Mouse (Mus musculus): Measurements from ENCODE around the gene Map10. TPM values are rescaled to one million over a fixed set of nuclear protein-coding genes. Genes with fewer than 3 reads are reported as not detected.

Map10 gene
- polyA plus RNA-seq (2014; fragmentation: Nextera tagmentation; extraction: Ambion mirVana) = 5.4 and 5.6 TPM in 2 replicates

DNA sequence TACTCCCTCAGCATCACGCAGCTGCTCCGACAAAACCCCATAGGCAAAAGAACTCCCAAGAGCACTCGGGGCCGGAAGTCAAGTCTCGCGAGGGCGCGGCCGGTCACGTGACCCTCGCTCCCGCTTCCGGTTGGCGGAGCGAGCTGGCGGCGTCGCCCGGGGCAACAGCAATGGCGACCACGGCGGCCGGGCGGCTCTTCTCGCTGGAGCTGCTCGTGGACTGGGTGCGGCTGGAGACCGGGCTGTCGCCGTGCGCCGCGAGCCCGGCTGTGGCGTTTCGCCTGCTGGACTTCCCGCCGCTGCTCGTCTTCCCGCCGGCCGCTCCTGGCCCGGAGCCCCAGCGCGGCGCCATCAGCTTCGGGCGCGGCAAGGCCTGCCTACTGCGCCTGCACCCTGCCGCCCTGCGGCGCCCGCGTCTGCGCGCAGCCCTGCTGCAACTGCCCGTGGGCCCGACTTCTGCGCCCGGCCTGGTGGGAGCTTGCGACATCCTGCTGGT is at the start of gene Map10:
Gene Map10, plus strand, starts transcription at position 119 of the 496 bp plus-strand sequence.
- Histone ChIP-seq H3K9me3 (ENCODE audit: control insufficient read depth, low read length) (peaks cover 29% of the 10 kb centered on the region), H3K27ac (ENCODE audit: low read depth) (peak within 1 kb of the TSS; percentile 43; the same call in 1 of the 2 replicates), H3K9ac (ENCODE audit: low read length) (peak within 1 kb of the TSS; percentile 63), H3K4me3 (ENCODE audit: low read depth, low read length) (peak within 1 kb of the TSS; percentile 51), H3K4me1 (replicated peaks; ENCODE audit: control insufficient read depth, insufficient read depth, low read length) (peaks cover 9% of the 10 kb centered on the region; the same call in 1 of the 2 replicates), H3K36me3 (ENCODE audit: control insufficient read depth, insufficient read depth, low read length) (0 out of 2 replicates have a peak, but pooled peaks cover 4% of the 10 kb centered on the region), H3K4me2 (ENCODE audit: low read length) (peak within 1 kb of the TSS; percentile 82), H3K27me3 (replicated peaks; ENCODE audit: control insufficient read depth, insufficient read depth, low read length) (no peaks in the 10 kb centered on the region)
- ATAC-seq (replicated peaks; ENCODE audit: low FRiP score, low TSS enrichment, low read depth) (peak; percentile 89), DNase-seq (ENCODE audit: low spot score) (peak; percentile 89)
- 1% methylated on average over 58 of the region's 62 CpGs for WGBS

DNA sequence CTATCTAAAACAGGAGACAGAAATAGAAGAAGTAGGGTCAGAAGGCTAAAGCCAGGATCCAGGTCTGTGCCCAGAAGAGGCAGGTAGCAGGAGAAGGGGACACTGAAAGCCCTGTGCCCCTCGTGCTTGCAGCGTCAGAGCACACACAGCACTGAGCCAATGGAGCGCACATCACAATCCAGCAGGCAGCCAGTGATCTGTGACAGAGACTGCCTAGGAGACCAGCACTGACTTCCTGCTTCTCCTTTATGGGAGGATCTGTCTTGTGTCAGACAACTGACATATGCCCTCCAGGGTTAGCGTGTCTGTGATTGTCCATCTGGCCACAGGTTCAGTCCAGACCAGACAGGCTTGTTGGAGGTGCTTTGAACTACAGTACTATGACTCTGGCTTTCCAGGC is 49.3 kb upstream of the Map10 start:
- Histone ChIP-seq H3K36me3 (ENCODE audit: control insufficient read depth, insufficient read depth, low read length) (no peaks in the 10 kb centered on the region), H3K9ac (ENCODE audit: low read length) (no peak overlapping the region), H3K27ac (ENCODE audit: low read depth) (no peak overlapping the region; the same call in 1 of the 2 replicates), H3K4me3 (ENCODE audit: low read depth, low read length) (no peak overlapping the region), H3K27me3 (replicated peaks; ENCODE audit: control insufficient read depth, insufficient read depth, low read length) (no peaks in the 10 kb centered on the region), H3K4me1 (replicated peaks; ENCODE audit: control insufficient read depth, insufficient read depth, low read length) (peaks cover 18% of the 10 kb centered on the region), H3K9me3 (ENCODE audit: control insufficient read depth, low read length) (no peaks in the 10 kb centered on the region), H3K4me2 (ENCODE audit: low read length) (no peak overlapping the region)
- DNase-seq (ENCODE audit: low spot score) (no peak), ATAC-seq (replicated peaks; ENCODE audit: low FRiP score, low TSS enrichment, low read depth) (no peak)
- 35% methylated on average over 4 of the region's 4 CpGs for WGBS

DNA sequence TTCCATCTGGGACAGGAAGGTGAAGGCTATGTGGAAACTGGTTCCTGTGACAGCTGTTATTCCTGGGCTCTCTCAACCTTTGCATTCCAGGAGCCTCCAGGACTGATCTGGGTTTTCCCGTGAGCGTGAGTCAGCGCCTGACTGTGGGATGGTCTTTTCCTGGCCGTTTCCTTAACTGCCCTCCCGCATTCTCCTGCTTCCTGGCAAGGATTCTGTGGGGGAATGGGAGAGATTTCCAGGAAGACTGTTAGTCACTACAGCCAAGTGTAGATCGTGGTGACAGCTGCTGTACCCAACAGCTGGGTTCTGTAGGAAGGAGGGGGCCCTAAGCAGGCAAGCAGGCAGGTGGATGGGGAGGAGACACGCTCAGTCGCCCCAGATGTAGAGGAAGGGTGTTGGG is 45.3 kb upstream of the Map10 start:
- Histone ChIP-seq H3K4me1 (replicated peaks; ENCODE audit: control insufficient read depth, insufficient read depth, low read length) (peaks cover 13% of the 10 kb centered on the region), H3K27ac (ENCODE audit: low read depth) (no peak overlapping the region), H3K36me3 (ENCODE audit: control insufficient read depth, insufficient read depth, low read length) (no peaks in the 10 kb centered on the region), H3K27me3 (replicated peaks; ENCODE audit: control insufficient read depth, insufficient read depth, low read length) (no peaks in the 10 kb centered on the region), H3K9ac (ENCODE audit: low read length) (no peak overlapping the region), H3K4me3 (ENCODE audit: low read depth, low read length) (no peak overlapping the region), H3K9me3 (ENCODE audit: control insufficient read depth, low read length) (no peaks in the 10 kb centered on the region; the same call in 1 of the 2 replicates), H3K4me2 (ENCODE audit: low read length) (no peak overlapping the region)
- WGBS = 38% methylated on average over 8 of the region's 8 CpGs
- no peak for DNase-seq (ENCODE audit: low spot score)
- ATAC-seq (replicated peaks; ENCODE audit: low FRiP score, low TSS enrichment, low read depth) = no peak

DNA sequence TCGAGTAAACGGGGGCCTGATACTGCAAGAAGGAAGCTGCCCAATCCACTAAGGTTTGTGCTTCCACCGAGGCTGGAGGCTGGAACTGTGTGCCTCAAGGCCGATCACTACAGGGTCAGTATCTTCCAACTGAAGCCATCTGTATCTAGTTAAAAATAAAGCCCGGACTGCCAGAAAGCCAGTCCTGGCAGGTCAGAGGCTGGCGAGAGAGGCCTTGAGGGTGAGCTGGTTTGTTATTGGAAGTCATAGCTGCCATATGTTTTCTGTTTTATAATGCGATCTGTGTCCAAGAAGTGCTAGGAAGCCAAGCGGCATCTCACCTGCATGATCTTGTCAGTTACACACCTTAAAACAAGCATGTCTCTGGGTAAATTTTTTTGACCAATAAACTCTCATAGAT is 43.2 kb upstream of the Map10 start:
- H3K36me3 ChIP-seq (ENCODE audit: control insufficient read depth, insufficient read depth, low read length) = no peaks in the 10 kb centered on the region
- no peaks in the 10 kb centered on the region for H3K27me3 ChIP-seq (replicated peaks; ENCODE audit: control insufficient read depth, insufficient read depth, low read length)
- H3K4me1 ChIP-seq (replicated peaks; ENCODE audit: control insufficient read depth, insufficient read depth, low read length) = no peaks in the 10 kb centered on the region; the same call in 1 of the 2 replicates
- H3K27ac ChIP-seq (ENCODE audit: low read depth) = no peak overlapping the region
- no peak overlapping the region for H3K4me3 ChIP-seq (ENCODE audit: low read depth, low read length)
- H3K4me2 ChIP-seq (ENCODE audit: low read length) = no peak overlapping the region
- no peak overlapping the region for H3K9ac ChIP-seq (ENCODE audit: low read length)
- DNase-seq (ENCODE audit: low spot score) (no peak), ATAC-seq (replicated peaks; ENCODE audit: low FRiP score, low TSS enrichment, low read depth) (no peak)
- H3K9me3 ChIP-seq (ENCODE audit: control insufficient read depth, low read length) = no peaks in the 10 kb centered on the region; the same call in 1 of the 2 replicates
- 92% methylated on average over 8 of the region's 8 CpGs for WGBS

DNA sequence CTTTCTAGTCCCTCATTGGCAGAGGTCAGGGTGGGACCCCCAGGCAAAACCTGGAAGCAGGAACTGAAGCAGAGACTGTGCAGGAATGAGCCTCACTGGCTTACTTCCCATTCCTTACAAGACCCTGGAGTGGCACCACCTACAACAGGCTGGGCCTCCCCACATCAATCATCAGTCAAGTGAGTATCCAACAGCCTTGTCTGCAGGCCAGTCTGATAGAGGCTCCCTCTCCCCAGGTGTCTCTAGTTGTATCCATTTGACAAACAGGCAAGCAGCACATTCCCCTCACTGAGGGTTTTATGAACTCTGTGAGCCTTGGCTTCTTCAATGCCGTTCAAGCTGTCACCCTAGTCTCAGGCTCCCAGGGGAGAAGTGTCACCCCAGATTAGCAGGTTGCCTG is 40.8 kb upstream of the Map10 start:
- Histone ChIP-seq H3K4me2 (ENCODE audit: low read length) (no peak overlapping the region), H3K4me3 (ENCODE audit: low read depth, low read length) (no peak overlapping the region), H3K27me3 (replicated peaks; ENCODE audit: control insufficient read depth, insufficient read depth, low read length) (no peaks in the 10 kb centered on the region), H3K9me3 (ENCODE audit: control insufficient read depth, low read length) (no peaks in the 10 kb centered on the region; the same call in 1 of the 2 replicates), H3K36me3 (ENCODE audit: control insufficient read depth, insufficient read depth, low read length) (no peaks in the 10 kb centered on the region), H3K27ac (ENCODE audit: low read depth) (no peak overlapping the region), H3K4me1 (replicated peaks; ENCODE audit: control insufficient read depth, insufficient read depth, low read length) (no peaks in the 10 kb centered on the region; the same call in 1 of the 2 replicates), H3K9ac (ENCODE audit: low read length) (no peak overlapping the region)
- no peak for ATAC-seq (replicated peaks; ENCODE audit: low FRiP score, low TSS enrichment, low read depth)
- WGBS = 86% methylated on average over 1 of the region's 1 CpGs
- DNase-seq (ENCODE audit: low spot score) = no peak

DNA sequence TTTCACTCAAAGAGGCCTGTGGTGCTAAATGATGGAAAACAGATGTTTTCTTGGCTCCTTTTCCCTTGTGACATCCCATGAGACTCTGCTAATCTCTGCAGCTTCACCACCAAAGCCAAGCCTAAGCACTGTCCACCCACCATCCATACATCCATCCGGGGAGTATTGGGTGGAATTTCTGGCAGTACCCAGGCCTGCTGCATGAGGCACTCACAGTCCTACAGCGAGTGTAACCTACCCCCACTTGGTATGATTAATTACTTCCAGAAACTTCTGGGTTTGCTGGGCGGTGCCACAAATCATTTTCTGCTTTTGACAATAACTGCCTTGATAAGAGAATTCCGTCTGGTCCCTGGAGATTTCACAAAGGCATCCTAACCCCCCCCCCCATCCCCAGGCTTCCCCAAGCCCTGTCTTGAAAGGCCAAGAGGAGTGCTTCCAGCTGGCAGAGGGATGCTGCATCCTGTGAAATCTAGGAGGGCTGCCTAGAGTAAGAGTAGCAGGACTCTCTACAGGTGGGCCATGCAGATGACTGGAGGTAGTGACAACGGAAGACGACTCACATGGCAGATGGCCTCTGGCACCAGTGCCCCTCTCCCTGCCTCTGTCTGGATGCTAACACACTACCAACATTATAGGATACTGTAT is 31.1 kb upstream of the Map10 start:
- H3K4me2 ChIP-seq (ENCODE audit: low read length) = no peak overlapping the region
- no peak overlapping the region for H3K4me3 ChIP-seq (ENCODE audit: low read depth, low read length)
- no peak overlapping the region for H3K9ac ChIP-seq (ENCODE audit: low read length)
- no peaks in the 10 kb centered on the region for H3K36me3 ChIP-seq (ENCODE audit: control insufficient read depth, insufficient read depth, low read length)
- H3K27me3 ChIP-seq (replicated peaks; ENCODE audit: control insufficient read depth, insufficient read depth, low read length) = no peaks in the 10 kb centered on the region
- H3K4me1 ChIP-seq (replicated peaks; ENCODE audit: control insufficient read depth, insufficient read depth, low read length) = peaks cover 8% of the 10 kb centered on the region
- WGBS = 60% methylated on average over 6 of the region's 6 CpGs
- DNase-seq (ENCODE audit: low spot score) (no peak), ATAC-seq (replicated peaks; ENCODE audit: low FRiP score, low TSS enrichment, low read depth) (no peak)
- 0 out of 2 replicates have a peak, but pooled peaks cover 2% of the 10 kb centered on the region for H3K9me3 ChIP-seq (ENCODE audit: control insufficient read depth, low read length)
- no peak overlapping the region for H3K27ac ChIP-seq (ENCODE audit: low read depth)

DNA sequence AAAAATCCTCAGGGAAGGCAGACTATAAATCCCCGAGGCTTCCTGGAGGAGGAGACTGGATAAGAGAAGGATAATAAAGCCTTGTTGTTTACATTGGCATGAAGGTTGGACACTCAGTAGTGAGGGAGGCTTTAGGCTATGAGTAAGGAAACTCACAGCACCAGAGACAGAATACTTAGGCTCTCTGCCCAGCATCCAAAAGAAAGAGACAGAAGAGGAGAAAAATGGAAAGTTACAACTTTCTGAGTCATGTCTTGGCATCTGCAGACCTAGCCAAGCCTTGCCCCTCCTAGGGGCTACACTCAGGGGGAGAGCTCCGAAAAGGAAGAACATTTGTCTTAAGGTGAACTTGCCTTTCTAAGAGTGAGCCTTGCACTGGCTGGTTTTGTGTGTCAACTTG is 30.0 kb upstream of the Map10 start:
- 0 out of 2 replicates have a peak, but pooled peaks cover 2% of the 10 kb centered on the region for H3K9me3 ChIP-seq (ENCODE audit: control insufficient read depth, low read length)

DNA sequence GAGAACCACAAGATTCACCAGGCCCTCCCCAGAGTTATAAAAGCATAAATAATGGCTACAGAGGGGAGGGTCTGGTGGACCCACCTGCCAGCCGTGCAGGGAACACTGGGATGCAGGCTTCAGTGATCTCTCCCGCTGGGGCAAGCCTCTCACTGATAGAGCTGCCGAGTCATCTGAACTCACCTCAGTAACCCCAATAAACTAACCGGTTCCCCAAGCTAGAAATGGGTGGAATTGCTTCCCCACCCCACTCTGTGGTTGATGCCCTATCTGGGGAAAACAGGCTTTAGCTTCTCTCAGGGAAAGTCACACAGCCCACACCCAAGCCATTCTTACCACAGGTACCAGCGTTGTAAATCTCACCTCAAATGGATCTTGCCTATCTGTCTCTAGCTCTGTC is 28.9 kb upstream of the Map10 start:
- H3K4me1 ChIP-seq (replicated peaks; ENCODE audit: control insufficient read depth, insufficient read depth, low read length) = peaks cover 8% of the 10 kb centered on the region
- H3K4me2 ChIP-seq (ENCODE audit: low read length) = no peak overlapping the region
- 0 out of 2 replicates have a peak, but pooled peaks cover 2% of the 10 kb centered on the region for H3K9me3 ChIP-seq (ENCODE audit: control insufficient read depth, low read length)
- no peak overlapping the region for H3K27ac ChIP-seq (ENCODE audit: low read depth)
- H3K4me3 ChIP-seq (ENCODE audit: low read depth, low read length) = no peak overlapping the region
- H3K36me3 ChIP-seq (ENCODE audit: control insufficient read depth, insufficient read depth, low read length) = no peaks in the 10 kb centered on the region
- H3K27me3 ChIP-seq (replicated peaks; ENCODE audit: control insufficient read depth, insufficient read depth, low read length) = no peaks in the 10 kb centered on the region
- DNase-seq (ENCODE audit: low spot score) (no peak), ATAC-seq (replicated peaks; ENCODE audit: low FRiP score, low TSS enrichment, low read depth) (no peak)
- WGBS = 55% methylated on average over 5 of the region's 5 CpGs
- no peak overlapping the region for H3K9ac ChIP-seq (ENCODE audit: low read length)

More for the DNA sequence above, 30.0 kb upstream of the Map10 start:
- Histone ChIP-seq H3K4me3 (ENCODE audit: low read depth, low read length) (no peak overlapping the region), H3K27me3 (replicated peaks; ENCODE audit: control insufficient read depth, insufficient read depth, low read length) (no peaks in the 10 kb centered on the region), H3K4me1 (replicated peaks; ENCODE audit: control insufficient read depth, insufficient read depth, low read length) (peaks cover 8% of the 10 kb centered on the region), H3K36me3 (ENCODE audit: control insufficient read depth, insufficient read depth, low read length) (no peaks in the 10 kb centered on the region), H3K27ac (ENCODE audit: low read depth) (no peak overlapping the region), H3K4me2 (ENCODE audit: low read length) (no peak overlapping the region), H3K9ac (ENCODE audit: low read length) (no peak overlapping the region)
- ATAC-seq (replicated peaks; ENCODE audit: low FRiP score, low TSS enrichment, low read depth) = no peak
- WGBS = 49% methylated on average over 2 of the region's 2 CpGs
- no peak for DNase-seq (ENCODE audit: low spot score)

DNA sequence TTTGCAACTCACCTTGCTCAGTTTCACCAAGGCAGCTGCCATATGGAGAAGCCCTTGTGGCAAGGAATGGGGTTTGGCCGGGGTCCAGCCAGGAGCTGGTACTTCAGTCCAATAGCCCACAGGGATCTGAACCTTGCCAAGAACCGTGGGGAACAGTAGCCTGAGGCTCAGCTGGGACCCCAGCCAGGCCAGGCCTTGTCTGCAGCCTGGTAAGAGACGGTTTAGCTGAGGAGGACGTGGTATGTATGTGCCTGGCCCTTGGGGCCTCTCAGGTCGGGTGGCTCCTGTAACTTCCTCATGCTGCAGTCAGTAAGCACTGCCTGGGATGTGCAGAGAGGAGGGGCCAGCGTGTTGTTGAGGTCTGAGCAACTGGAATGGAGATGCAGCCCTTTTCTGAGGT is 27.8 kb upstream of the Map10 start:
- WGBS = 55% methylated on average over 6 of the region's 6 CpGs
- Histone ChIP-seq H3K4me2 (ENCODE audit: low read length) (no peak overlapping the region), H3K4me1 (replicated peaks; ENCODE audit: control insufficient read depth, insufficient read depth, low read length) (peaks cover 8% of the 10 kb centered on the region), H3K27ac (ENCODE audit: low read depth) (no peak overlapping the region), H3K9me3 (ENCODE audit: control insufficient read depth, low read length) (no peaks in the 10 kb centered on the region), H3K4me3 (ENCODE audit: low read depth, low read length) (no peak overlapping the region), H3K27me3 (replicated peaks; ENCODE audit: control insufficient read depth, insufficient read depth, low read length) (no peaks in the 10 kb centered on the region), H3K9ac (ENCODE audit: low read length) (no peak overlapping the region), H3K36me3 (ENCODE audit: control insufficient read depth, insufficient read depth, low read length) (no peaks in the 10 kb centered on the region)
- no peak for ATAC-seq (replicated peaks; ENCODE audit: low FRiP score, low TSS enrichment, low read depth)
- no peak for DNase-seq (ENCODE audit: low spot score)
